18 mouse cellular contexts compared by ENCODE assay signal in genomic region chr7:129958379-129958778, GRCm38 (mm10).
"Had no signal": no experiment of that assay in that cellular context is flagged by ENCODE, and none has a peak within 500 bp of the region (broad histone marks: within the 10 kb centered on the region; RNA-seq: fewer than 3 reads in every experiment).

No protein-coding gene starts in this region.

- H3K27me3 ChIP-seq: midbrain, embryonic 12.5 days; neural tube, embryonic 13.5 days; neural tube, embryonic 15.5 days had no signal

- H3K27ac ChIP-seq: midbrain, embryonic 10.5 days; midbrain, embryonic 12.5 days; neural tube, embryonic 13.5 days; neural tube, embryonic 15.5 days had no signal

- H3K4me3 ChIP-seq: midbrain, embryonic 10.5 days; midbrain, embryonic 12.5 days; myocyte; neural tube, embryonic 13.5 days; neural tube, embryonic 15.5 days had no signal

- H3K4me1 ChIP-seq: midbrain, embryonic 12.5 days had no signal

- DNase-seq: lung, embryonic 14.5 days; lung, postnatal 10 days; lung, postnatal 4 days; midbrain, embryonic 14.5 days; retina, postnatal 1 day; right cerebral cortex, adult 18-20 months; right cerebral cortex, postnatal 25 days; right cerebral cortex, postnatal 4 days; spleen, adult 18-20 months; thymus, adult 18-20 months; thymus, postnatal 14 days; thymus, postnatal 36 days had no signal

- H3K36me3 ChIP-seq: midbrain, embryonic 10.5 days; midbrain, embryonic 12.5 days; neural tube, embryonic 13.5 days; neural tube, embryonic 15.5 days had no signal

- ATAC-seq: midbrain, embryonic 16.5 days had no signal

- H3K9me3 ChIP-seq: midbrain, embryonic 10.5 days; midbrain, embryonic 12.5 days; neural tube, embryonic 13.5 days; neural tube, embryonic 15.5 days had no signal

- H3K9ac ChIP-seq: lung, embryonic 14.5 days; midbrain, embryonic 12.5 days; neural tube, embryonic 13.5 days; neural tube, embryonic 15.5 days had no signal

- H3K4me2 ChIP-seq: lung, embryonic 14.5 days; midbrain, embryonic 12.5 days; neural tube, embryonic 13.5 days; neural tube, embryonic 15.5 days had no signal
